Mouse (Mus musculus): Measurements from ENCODE around the gene Gm11627.

DNA sequence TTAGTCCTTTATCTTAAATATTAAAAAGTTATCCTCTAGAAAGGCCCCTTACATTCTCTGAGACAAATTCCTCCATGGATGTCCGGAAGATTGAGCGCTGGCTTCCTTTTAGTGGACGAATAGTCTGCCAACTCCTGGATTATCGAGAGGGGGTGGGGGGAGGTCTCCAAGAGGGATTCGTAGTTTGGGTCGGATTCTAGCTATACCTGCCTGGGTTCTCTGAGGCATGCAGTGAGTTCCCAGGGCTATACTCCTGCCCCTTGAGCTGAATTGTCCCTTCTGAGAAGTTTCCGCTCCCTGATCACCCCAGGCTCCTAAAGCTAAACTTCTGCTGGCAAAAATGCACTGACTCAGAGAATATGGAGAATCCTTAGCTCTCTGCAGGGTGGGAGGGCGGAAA lies 30.2 kb upstream of the Gm11627 start:
- TF ChIP-seq POLR2A (IDR thresholded peaks at IDR 0.05; ENCODE audit: borderline replicate concordance, control insufficient read depth, low read depth, low read length) (no peak), CTCF (IDR thresholded peaks at IDR 0.05; ENCODE audit: control insufficient read depth, insufficient read depth, low read length) (no peak)
